In genomic region chr2:17741555-17741954, GRCm38 (mm10) we compare ENCODE assay signal across 8 mouse cellular contexts. TPM values are rescaled to one million over a fixed set of nuclear protein-coding genes. Genes with fewer than 3 reads are reported as not detected.
DNase-seq lines count a peak whose midpoint lies in the region; ATAC-seq and TF ChIP-seq lines count a peak whose summit lies in the region.

No protein-coding gene starts in this region.

- no peaks in the 10 kb centered on the region for H3K27me3 ChIP-seq in kidney, adult 2 months (replicated peaks; ENCODE audit: control insufficient read depth, insufficient read depth, low read length)
- no peaks in the 10 kb centered on the region for H3K27me3 ChIP-seq in forebrain, embryonic 16.5 days (replicated peaks; ENCODE audit: control insufficient read depth, insufficient read depth, low read length)
- 0 out of 2 replicates have a peak, but pooled peaks cover 3% of the 10 kb centered on the region for H3K27me3 ChIP-seq in liver, embryonic 13.5 days
- no peaks in the 10 kb centered on the region for H3K27me3 ChIP-seq in stomach, embryonic 14.5 days (ENCODE audit: control insufficient read depth, insufficient read depth, low read length)

- peak; percentile 86 for ATAC-seq in forebrain, embryonic 16.5 days
- no peak for ATAC-seq in liver, embryonic 13.5 days (ENCODE audit: low read depth)
- ATAC-seq in stomach, embryonic 14.5 days (ENCODE audit: insufficient number of reproducible peaks, insufficient read depth, low FRiP score, low read depth) = peak; percentile 75
- ATAC-seq in monocyte, adult 5-6 weeks (replicated peaks; ENCODE audit: insufficient number of reproducible peaks, low FRiP score, low TSS enrichment, poor library complexity, severe bottlenecking) = no peak

- no peaks in the 10 kb centered on the region for H3K36me3 ChIP-seq in kidney, adult 2 months (ENCODE audit: control insufficient read depth, insufficient read depth, low read length)
- no peaks in the 10 kb centered on the region for H3K36me3 ChIP-seq in forebrain, embryonic 16.5 days (ENCODE audit: control insufficient read depth, insufficient read depth)
- H3K36me3 ChIP-seq in liver, embryonic 13.5 days = no peaks in the 10 kb centered on the region
- H3K36me3 ChIP-seq in stomach, embryonic 14.5 days (ENCODE audit: control insufficient read depth, insufficient read depth, low read length) = no peaks in the 10 kb centered on the region

- no peak for DNase-seq in kidney, adult 2 months
- no peak for DNase-seq in kidney, postnatal 36 days
- DNase-seq in Muller cell, postnatal 12 days (ENCODE audit: inconsistent ontology term) = peak; percentile 88
- no peak for DNase-seq in liver, embryonic 13.5 days
- DNase-seq in spleen, adult 18-20 months = no peak

- H3K4me3 ChIP-seq in kidney, adult 2 months (ENCODE audit: insufficient read depth, low read depth, low read length) = peak overlapping the region; percentile 11; the same call in 1 of the 2 replicates
- H3K4me3 ChIP-seq in forebrain, embryonic 16.5 days (replicated peaks; ENCODE audit: low read length) = peak overlapping the region; percentile 34
- H3K4me3 ChIP-seq in liver, embryonic 13.5 days (replicated peaks) = peak overlapping the region; percentile 29
- H3K4me3 ChIP-seq in stomach, embryonic 14.5 days (ENCODE audit: low read depth, low read length) = peak overlapping the region; percentile 19

- no peak overlapping the region for H3K27ac ChIP-seq in kidney, adult 2 months (ENCODE audit: insufficient read depth, low read depth, low read length)
- H3K27ac ChIP-seq in forebrain, embryonic 16.5 days (ENCODE audit: low read length) = no peak overlapping the region
- no peak overlapping the region for H3K27ac ChIP-seq in liver, embryonic 13.5 days
- no peak overlapping the region for H3K27ac ChIP-seq in stomach, embryonic 14.5 days (ENCODE audit: low read length)

- no peaks in the 10 kb centered on the region for H3K9me3 ChIP-seq in forebrain, embryonic 16.5 days (ENCODE audit: control insufficient read depth, low read length)
- H3K9me3 ChIP-seq in liver, embryonic 13.5 days (replicated peaks) = no peaks in the 10 kb centered on the region
- no peaks in the 10 kb centered on the region for H3K9me3 ChIP-seq in stomach, embryonic 14.5 days (ENCODE audit: control insufficient read depth, low read depth, low read length)

- H3K4me1 ChIP-seq in kidney, adult 2 months (ENCODE audit: control insufficient read depth, insufficient read depth, low read length) = no peaks in the 10 kb centered on the region
- H3K4me1 ChIP-seq in forebrain, embryonic 16.5 days (replicated peaks; ENCODE audit: control insufficient read depth, insufficient read depth, low read length) = peaks cover 11% of the 10 kb centered on the region
- peaks cover 7% of the 10 kb centered on the region; the same call in 1 of the 2 replicates for H3K4me1 ChIP-seq in liver, embryonic 13.5 days (replicated peaks)
- H3K4me1 ChIP-seq in stomach, embryonic 14.5 days (ENCODE audit: control insufficient read depth, insufficient read depth, low read length) = no peaks in the 10 kb centered on the region

- no peak for TF ChIP-seq POLR2A in kidney, adult 2 months (IDR thresholded peaks at IDR 0.05; ENCODE audit: low read depth, low read length)

- no peak overlapping the region for H3K9ac ChIP-seq in forebrain, embryonic 16.5 days (replicated peaks; ENCODE audit: low read depth, low read length)
- no peak overlapping the region for H3K9ac ChIP-seq in liver, embryonic 13.5 days
- H3K9ac ChIP-seq in stomach, embryonic 14.5 days (replicated peaks; ENCODE audit: low read depth, low read length) = no peak overlapping the region

- no peak for TF ChIP-seq CTCF in kidney, adult 2 months (conservative IDR thresholded peaks at IDR 0.05; ENCODE audit: insufficient read depth, insufficient read length, low read depth, low read length)

- peak overlapping the region; percentile 59 for H3K4me2 ChIP-seq in forebrain, embryonic 16.5 days (ENCODE audit: low read length)
- peak overlapping the region; percentile 54 for H3K4me2 ChIP-seq in liver, embryonic 13.5 days
- H3K4me2 ChIP-seq in stomach, embryonic 14.5 days (replicated peaks; ENCODE audit: low read depth, low read length) = peak overlapping the region; percentile 46

- 5% methylated on average over 16 of the region's 16 CpGs for WGBS in kidney, adult 2 months
- 0% methylated on average over 16 of the region's 16 CpGs for WGBS in forebrain, embryonic 16.5 days
- under 1% methylated on average over 16 of the region's 16 CpGs for WGBS in liver, embryonic 13.5 days (ENCODE audit: insufficient replicate concordance)
- WGBS in stomach, embryonic 14.5 days = 2% methylated on average over 16 of the region's 16 CpGs

RNA-seq across cellular contexts. Expression of gene Nebl, which starts 10.3 kb away (rescaled TPM):
- polyA plus RNA-seq in kidney, adult 2 months (2012; rRNA removed) = 3.9 and 5.8 TPM in 2 replicates
- polyA plus RNA-seq in forebrain, embryonic 16.5 days (2015; fragmentation: Nextera tagmentation; extraction: Ambion mirVana) = 7.2 and 13.8 TPM in 2 replicates
- polyA plus RNA-seq in liver, embryonic 13.5 days (2015; fragmentation: Nextera tagmentation; extraction: Ambion mirVana) = 0.33 and 0.72 TPM in 2 replicates
- polyA plus RNA-seq in stomach, embryonic 14.5 days (2014; fragmentation: Nextera tagmentation; extraction: Ambion mirVana) = 3.5 and 3.8 TPM in 2 replicates
- total RNA-seq in monocyte, adult 5-6 weeks (2017) = 0.11 to 4.9 TPM (median 0.38 TPM) in 3 replicates

Comparison
In these comparisons a context has a peak if more than half of its experiments do, and no peak if none do; other contexts are left out.
1. ATAC-seq: peak in forebrain, embryonic 16.5 days (single experiment) and stomach, embryonic 14.5 days (single experiment); none in liver, embryonic 13.5 days (single experiment) and monocyte, adult 5-6 weeks (single experiment).
2. Peak in every context shown above with its lines, with median percentiles within 50 percentile points of each other: H3K4me3 ChIP-seq and H3K4me2 ChIP-seq.